Mouse (Mus musculus) cerebellum, adult 11-12 months (tissue): ENCODE results near the gene Vmn2r20.
"Not testable (repeated sequence)": the region's sequence is repeated elsewhere in the genome, so short reads cannot be mapped to it uniquely, and the experiment has no call there.

ENCODE experiments used
- DNase-seq: peaks from one replicate; pipeline ENCODE4 v3.0.0; 2022

Gene Vmn2r20

GRCm38 (mm10) chr6:123418016-123418415 is at the start of gene Vmn2r20:
Gene Vmn2r20, minus strand, starts transcription at chr6:123418116.
- not testable (repeated sequence) for DNase-seq

GRCm38 (mm10) chr6:123424413-123424812 is 6.5 kb upstream of the Vmn2r20 start:
- DNase-seq, result not testable (repeated sequence)

GRCm38 (mm10) chr6:123406918-123407665 is 10.8 kb downstream of the Vmn2r20 start:
- DNase-seq, result not testable (repeated sequence)

- DNase-seq, result not testable (repeated sequence)
These were observed 29.1 kb downstream of the Vmn2r20 start for GRCm38 (mm10) chr6:123388824-123389223.

GRCm38 (mm10) chr6:123346141-123346540 is 71.8 kb downstream of the Vmn2r20 start:
- no peak for DNase-seq

GRCm38 (mm10) chr6:123340093-123340492 is 77.8 kb downstream of the Vmn2r20 start:
- no peak for DNase-seq

GRCm38 (mm10) chr6:123332503-123332902 is 85.4 kb downstream of the Vmn2r20 start:
- no peak for DNase-seq
